In genomic region chr1:170901536-170902238, GRCm38 (mm10) we compare ENCODE assay signal across 8 mouse cellular contexts. TPM values are rescaled to one million over a fixed set of nuclear protein-coding genes. Genes with fewer than 3 reads are reported as not detected.
A peak's percentile ranks its signal among the peaks of the same experiment; 100 is the strongest.
DNase-seq lines count a peak whose midpoint lies in the region; ATAC-seq and TF ChIP-seq lines count a peak whose summit lies in the region.

No protein-coding gene starts in this region.

- no peak overlapping the region for H3K4me3 ChIP-seq in bone marrow macrophage, adult 2 months (ENCODE audit: insufficient read depth, low read length)
- no peak overlapping the region for H3K4me3 ChIP-seq in embryonic fibroblast, embryonic 13.5 days (ENCODE audit: insufficient read depth, low read length)
- 0 out of 2 replicates have a peak overlapping the region, but pooled peaks have one; percentile 15 for H3K4me3 ChIP-seq in limb, embryonic 12.5 days (replicated peaks)
- H3K4me3 ChIP-seq in midbrain, embryonic 15.5 days, result peak overlapping the region; percentile 8; the same call in 1 of the 2 replicates

- no peak overlapping the region for H3K9ac ChIP-seq in limb, embryonic 12.5 days (replicated peaks)
- no peak overlapping the region for H3K9ac ChIP-seq in midbrain, embryonic 15.5 days

- 0 out of 2 replicates have a peak, but pooled peaks have one; percentile 27 for ATAC-seq in limb, embryonic 12.5 days (ENCODE audit: insufficient number of reproducible peaks, insufficient read depth, low FRiP score, low TSS enrichment, low read depth)
- peak; percentile 75 for ATAC-seq in midbrain, embryonic 15.5 days (replicated peaks)

- peak; percentile 82 for TF ChIP-seq CTCF in bone marrow macrophage, adult 2 months (IDR thresholded peaks at IDR 0.05; ENCODE audit: low read depth, low read length)
- peak; percentile 58; the same call in 1 of the 2 replicates for TF ChIP-seq CTCF in embryonic fibroblast, embryonic 13.5 days (IDR thresholded peaks at IDR 0.05; ENCODE audit: borderline replicate concordance, insufficient read depth, low read length)

- peaks cover 46% of the 10 kb centered on the region for H3K4me1 ChIP-seq in bone marrow macrophage, adult 2 months (ENCODE audit: control insufficient read depth, insufficient read depth, low read length)
- H3K4me1 ChIP-seq in embryonic fibroblast, embryonic 13.5 days (ENCODE audit: control insufficient read depth, insufficient read depth, low read length), result no peaks in the 10 kb centered on the region
- no peaks in the 10 kb centered on the region for H3K4me1 ChIP-seq in limb, embryonic 12.5 days (replicated peaks)
- no peaks in the 10 kb centered on the region for H3K4me1 ChIP-seq in midbrain, embryonic 15.5 days

- H3K27ac ChIP-seq in bone marrow macrophage, adult 2 months (ENCODE audit: insufficient read depth, low read depth, low read length), result no peak overlapping the region
- no peak overlapping the region for H3K27ac ChIP-seq in embryonic fibroblast, embryonic 13.5 days (ENCODE audit: insufficient read depth, low read length)
- H3K27ac ChIP-seq in limb, embryonic 12.5 days, result no peak overlapping the region
- H3K27ac ChIP-seq in midbrain, embryonic 15.5 days, result no peak overlapping the region

- no peaks in the 10 kb centered on the region for H3K9me3 ChIP-seq in limb, embryonic 12.5 days
- no peaks in the 10 kb centered on the region for H3K9me3 ChIP-seq in midbrain, embryonic 15.5 days

- DNase-seq in B cell, adult 2 months, result peak; percentile 95
- peak; percentile 55 to 80 for DNase-seq in heart, adult 9 months (ENCODE audit: low spot score in 2 of 2)
- peak; percentile 72 to 89 for DNase-seq in kidney, adult 8-10 months
- DNase-seq in spleen, adult 18-20 months, result peak; percentile 75 to 92

- H3K27me3 ChIP-seq in limb, embryonic 12.5 days, result peaks cover 44% of the 10 kb centered on the region
- peaks cover 11% of the 10 kb centered on the region; the same call in 1 of the 2 replicates for H3K27me3 ChIP-seq in midbrain, embryonic 15.5 days (replicated peaks)

- no peak for TF ChIP-seq POLR2A in bone marrow macrophage, adult 2 months (IDR thresholded peaks at IDR 0.05; ENCODE audit: borderline replicate concordance, low read depth, low read length)
- no peak for TF ChIP-seq POLR2A in embryonic fibroblast, embryonic 13.5 days (IDR thresholded peaks at IDR 0.05; ENCODE audit: low read depth, low read length)

- no peaks in the 10 kb centered on the region for H3K36me3 ChIP-seq in limb, embryonic 12.5 days
- no peaks in the 10 kb centered on the region for H3K36me3 ChIP-seq in midbrain, embryonic 15.5 days (replicated peaks)

- 32% methylated on average over 10 of the region's 10 CpGs for WGBS in limb, embryonic 12.5 days
- 23% methylated on average over 10 of the region's 10 CpGs for WGBS in midbrain, embryonic 15.5 days

- no peak overlapping the region for H3K4me2 ChIP-seq in limb, embryonic 12.5 days
- peak overlapping the region; percentile 11 for H3K4me2 ChIP-seq in midbrain, embryonic 15.5 days

RNA-seq across cellular contexts. Expression of gene Fcrlb, which starts 11.1 kb away (rescaled TPM):
- polyA plus RNA-seq in bone marrow macrophage, adult 2 months (2012; ENCODE audit: insufficient read depth, insufficient read length, missing spikeins), result 0.63 TPM in 1 of 2 replicates, not detected in the other
- polyA plus RNA-seq in embryonic fibroblast, embryonic 13.5 days (2011; ENCODE audit: insufficient read length, low read depth, missing spikeins), result not detected in 2 replicates
- polyA plus RNA-seq in limb, embryonic 12.5 days (2016; fragmentation: Nextera tagmentation; extraction: Ambion mirVana), result not detected in 2 replicates
- polyA plus RNA-seq in midbrain, embryonic 15.5 days (2015; fragmentation: Nextera tagmentation; extraction: Ambion mirVana), result 0.65 and 0.97 TPM in 2 replicates

RNA-seq across cellular contexts. Expression of gene Dusp12, which starts 16.3 kb away (rescaled TPM):
- 11.2 and 16.8 TPM in 2 replicates for polyA plus RNA-seq in bone marrow macrophage, adult 2 months (2012; ENCODE audit: insufficient read depth, insufficient read length, missing spikeins)
- polyA plus RNA-seq in embryonic fibroblast, embryonic 13.5 days (2011; ENCODE audit: insufficient read length, low read depth, missing spikeins), result 20.0 and 28.4 TPM in 2 replicates
- polyA plus RNA-seq in limb, embryonic 12.5 days (2016; fragmentation: Nextera tagmentation; extraction: Ambion mirVana), result 46.0 and 53.2 TPM in 2 replicates
- 42.2 and 54.0 TPM in 2 replicates for polyA plus RNA-seq in midbrain, embryonic 15.5 days (2015; fragmentation: Nextera tagmentation; extraction: Ambion mirVana)

RNA-seq across cellular contexts. Expression of gene Gm26620, which starts 16.8 kb away (rescaled TPM):
- polyA plus RNA-seq in bone marrow macrophage, adult 2 months (2012; ENCODE audit: insufficient read depth, insufficient read length, missing spikeins), result not detected in 2 replicates
- polyA plus RNA-seq in embryonic fibroblast, embryonic 13.5 days (2011; ENCODE audit: insufficient read length, low read depth, missing spikeins), result not detected in 2 replicates
- 0.28 and 0.42 TPM in 2 replicates for polyA plus RNA-seq in limb, embryonic 12.5 days (2016; fragmentation: Nextera tagmentation; extraction: Ambion mirVana)
- polyA plus RNA-seq in midbrain, embryonic 15.5 days (2015; fragmentation: Nextera tagmentation; extraction: Ambion mirVana), result 0.49 and 0.76 TPM in 2 replicates

RNA-seq across cellular contexts. Expression of gene Fcrla, which starts 25.7 kb away (rescaled TPM):
- polyA plus RNA-seq in bone marrow macrophage, adult 2 months (2012; ENCODE audit: insufficient read depth, insufficient read length, missing spikeins), result 0.84 TPM in 1 of 2 replicates, not detected in the other
- polyA plus RNA-seq in embryonic fibroblast, embryonic 13.5 days (2011; ENCODE audit: insufficient read length, low read depth, missing spikeins), result not detected in 2 replicates
- not detected in 2 replicates for polyA plus RNA-seq in limb, embryonic 12.5 days (2016; fragmentation: Nextera tagmentation; extraction: Ambion mirVana)
- not detected in 2 replicates for polyA plus RNA-seq in midbrain, embryonic 15.5 days (2015; fragmentation: Nextera tagmentation; extraction: Ambion mirVana)

RNA-seq across cellular contexts. Expression of gene Atf6, which starts 34.1 kb away (rescaled TPM):
- polyA plus RNA-seq in bone marrow macrophage, adult 2 months (2012; ENCODE audit: insufficient read depth, insufficient read length, missing spikeins), result 36.4 and 43.1 TPM in 2 replicates
- 26.8 and 29.2 TPM in 2 replicates for polyA plus RNA-seq in embryonic fibroblast, embryonic 13.5 days (2011; ENCODE audit: insufficient read length, low read depth, missing spikeins)
- 8.4 and 9.3 TPM in 2 replicates for polyA plus RNA-seq in limb, embryonic 12.5 days (2016; fragmentation: Nextera tagmentation; extraction: Ambion mirVana)
- polyA plus RNA-seq in midbrain, embryonic 15.5 days (2015; fragmentation: Nextera tagmentation; extraction: Ambion mirVana), result 7.7 and 8.3 TPM in 2 replicates

Comparison
In these comparisons a context has a peak if more than half of its experiments do, and no peak if none do; other contexts are left out.
1. H3K4me3 ChIP-seq: peak in limb, embryonic 12.5 days (single experiment) and midbrain, embryonic 15.5 days (single experiment); none in bone marrow macrophage, adult 2 months (single experiment) and embryonic fibroblast, embryonic 13.5 days (single experiment).
2. Peak in every context shown above with its lines, with median percentiles within 50 percentile points of each other: DNase-seq.